Mouse (Mus musculus) liver, embryonic 15.5 days (tissue): ENCODE results near the gene Prpf18. TPM values are rescaled to one million over a fixed set of nuclear protein-coding genes. Genes with fewer than 3 reads are reported as not detected.

ENCODE experiments used
- ATAC-seq: fragments of 200-750 bp; cut with Nextera tagmentation; 2 replicates; pipeline ENCODE4 v1.8.0; 2017; ENCODE audit warnings: moderate number of reproducible peaks, mild to moderate bottlenecking, moderate library complexity; ENCODE audit not compliant: insufficient read depth
- H3K27ac ChIP-seq: fragments of 300-500 bp; sonication (generic); replicated peaks from 2 replicates; pipeline ENCODE4 v1.5.1; 2015; ENCODE audit warnings: mild to moderate bottlenecking, inconsistent platforms
- H3K27me3 ChIP-seq: fragments of 300-500 bp; sonication (generic); 2 replicates; pipeline ENCODE4 v1.6.1; 2015; ENCODE audit warnings: mild to moderate bottlenecking, inconsistent platforms
- H3K36me3 ChIP-seq: fragments of 300-500 bp; sonication (generic); replicated peaks from 2 replicates; pipeline ENCODE4 v1.6.1; 2015; ENCODE audit warnings: moderate library complexity, mild to moderate bottlenecking, inconsistent platforms
- H3K4me1 ChIP-seq: fragments of 300-500 bp; sonication (generic); replicated peaks from 2 replicates; pipeline ENCODE4 v1.6.1; 2015; ENCODE audit warnings: inconsistent platforms
- H3K4me2 ChIP-seq: fragments of 300-500 bp; sonication (generic); 2 replicates; pipeline ENCODE4 v1.6.1; 2015; ENCODE audit warnings: moderate library complexity, mild to moderate bottlenecking, inconsistent platforms
- H3K4me3 ChIP-seq: fragments of 300-500 bp; sonication (generic); replicated peaks from 2 replicates; pipeline ENCODE4 v1.5.1; 2015; ENCODE audit warnings: mild to moderate bottlenecking, inconsistent platforms
- H3K9ac ChIP-seq: fragments of 300-500 bp; sonication (generic); 2 replicates; pipeline ENCODE4 v1.6.1; 2015; ENCODE audit warnings: moderate library complexity, mild to moderate bottlenecking, inconsistent platforms
- H3K9me3 ChIP-seq: fragments of 300-500 bp; sonication (generic); replicated peaks from 2 replicates; pipeline ENCODE4 v1.6.1; 2016; ENCODE audit warnings: inconsistent platforms
- WGBS: fragments of 180-500 bp; shearing (Covaris S2); methylation state at CpG from one replicate; pipeline ENCODE4 v1.1.7; 2015; ENCODE audit warnings: mixed read lengths; ENCODE audit not compliant: insufficient replicate concordance; 5-methylcytosine and 5-hydroxymethylcytosine counted together
- polyA plus RNA-seq: library from polyadenylated mRNA; unstranded; fragments of >200 nt; fragmentation: Nextera tagmentation; extraction: Ambion mirVana; gene quantifications from 2 replicates; pipeline ENCODE4 v1.2.1, GENCODE M21; 2015

Prpf18 gene
- polyA plus RNA-seq, 1 experiment from 2014 or later, result 27.2 TPM

GRCm38 (mm10) chr2:4591647-4592046, 60.3 kb downstream of the Prpf18 start:
- 67% methylated on average over 3 of the region's 3 CpGs for WGBS
- Histone ChIP-seq H3K9me3 (no peaks in the 10 kb centered on the region), H3K4me2 (no peak overlapping the region), H3K27me3 (no peaks in the 10 kb centered on the region), H3K4me3 (no peak overlapping the region), H3K27ac (no peak overlapping the region), H3K9ac (no peak overlapping the region), H3K4me1 (peaks cover 19% of the 10 kb centered on the region), H3K36me3 (peaks cover 100% of the 10 kb centered on the region)
- no peak for ATAC-seq

DNA sequence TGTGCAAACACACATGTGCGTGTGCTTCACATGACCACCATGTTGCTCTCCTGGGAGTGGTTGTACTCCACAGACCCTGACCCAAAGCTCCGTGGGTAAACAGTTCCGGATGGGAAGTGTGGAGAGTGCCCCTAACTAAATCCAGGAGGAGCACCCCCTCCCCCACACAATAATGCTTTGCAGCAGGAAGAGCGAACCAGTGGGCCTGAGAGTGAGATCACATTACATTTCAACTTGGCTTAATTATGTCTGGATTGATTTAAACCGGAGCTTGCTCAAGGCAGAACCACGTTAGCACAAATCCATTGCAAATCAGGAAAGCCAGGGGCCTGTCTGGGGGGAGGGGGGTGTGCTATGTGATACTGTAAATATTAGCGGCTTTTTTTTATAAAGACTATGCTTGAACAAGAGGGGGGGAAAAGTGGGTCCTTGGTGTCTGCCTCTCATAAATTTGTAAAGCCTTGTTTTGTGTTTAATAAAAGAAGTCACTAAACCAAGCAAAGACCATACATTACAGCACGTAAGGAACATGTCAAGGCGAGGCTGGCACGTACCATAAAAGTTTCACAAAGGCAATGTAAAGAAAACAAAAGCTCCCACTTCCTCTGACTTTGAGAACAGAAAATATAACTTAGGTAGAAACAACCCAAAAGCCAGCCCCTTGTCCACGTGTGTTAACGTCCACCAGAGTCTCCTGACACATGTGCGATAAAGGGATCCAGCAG, 64.1 kb downstream of the Prpf18 start:
- H3K9me3 ChIP-seq, result no peaks in the 10 kb centered on the region
- no peak overlapping the region for H3K4me2 ChIP-seq
- H3K4me3 ChIP-seq, result no peak overlapping the region
- H3K27ac ChIP-seq, result no peak overlapping the region
- 84% methylated on average over 13 of the region's 13 CpGs for WGBS
- H3K4me1 ChIP-seq, result peaks cover 12% of the 10 kb centered on the region
- no peak for ATAC-seq
- H3K27me3 ChIP-seq, result no peaks in the 10 kb centered on the region
- peaks cover 93% of the 10 kb centered on the region for H3K36me3 ChIP-seq
- H3K9ac ChIP-seq, result no peak overlapping the region

- WGBS, result 78% methylated on average over 11 of the region's 11 CpGs
- no peak overlapping the region for H3K27ac ChIP-seq
- no peak overlapping the region for H3K4me2 ChIP-seq
- H3K4me3 ChIP-seq, result no peak overlapping the region
- H3K4me1 ChIP-seq, result peaks cover 17% of the 10 kb centered on the region
- H3K27me3 ChIP-seq, result no peaks in the 10 kb centered on the region
- no peaks in the 10 kb centered on the region for H3K9me3 ChIP-seq
- peaks cover 93% of the 10 kb centered on the region for H3K36me3 ChIP-seq
- ATAC-seq, result no peak; the same call in 1 of the 2 replicates
- no peak overlapping the region for H3K9ac ChIP-seq
Measured at GRCm38 (mm10) chr2:4586245-4586644, 65.7 kb downstream of the Prpf18 start.

- Histone ChIP-seq H3K4me3 (no peak overlapping the region), H3K27me3 (no peaks in the 10 kb centered on the region), H3K9me3 (no peaks in the 10 kb centered on the region), H3K36me3 (peaks cover 93% of the 10 kb centered on the region), H3K9ac (no peak overlapping the region), H3K4me2 (no peak overlapping the region), H3K27ac (no peak overlapping the region), H3K4me1 (peaks cover 23% of the 10 kb centered on the region)
- ATAC-seq, result no peak
- WGBS, result 85% methylated on average over 5 of the region's 5 CpGs
Measured at GRCm38 (mm10) chr2:4584252-4584651, 67.7 kb downstream of the Prpf18 start.

DNA sequence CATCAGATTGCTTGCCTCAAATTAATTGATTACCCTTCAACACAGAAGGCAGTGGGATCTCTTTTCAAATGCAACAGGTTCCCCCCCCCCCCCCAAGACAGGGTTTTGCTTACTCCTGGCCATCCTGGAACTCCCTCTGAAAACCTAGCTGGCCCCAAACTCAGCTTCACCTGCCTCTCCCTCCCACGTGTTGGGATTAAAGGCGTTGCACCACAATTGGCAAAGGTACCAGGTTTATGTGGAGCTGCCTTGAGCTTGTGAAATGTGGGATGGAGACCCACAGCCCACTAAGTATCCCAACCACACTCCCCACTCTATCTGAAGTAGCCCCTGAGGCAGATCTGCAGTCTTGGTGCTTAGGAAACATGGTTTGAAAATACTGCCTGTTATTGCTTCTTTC, 69.0 kb downstream of the Prpf18 start:
- peaks cover 35% of the 10 kb centered on the region for H3K4me1 ChIP-seq
- H3K27ac ChIP-seq, result no peak overlapping the region
- no peak overlapping the region for H3K4me3 ChIP-seq
- H3K9me3 ChIP-seq, result no peaks in the 10 kb centered on the region
- WGBS, result 77% methylated on average over 2 of the region's 2 CpGs
- H3K4me2 ChIP-seq, result no peak overlapping the region
- no peaks in the 10 kb centered on the region for H3K27me3 ChIP-seq
- peaks cover 93% of the 10 kb centered on the region for H3K36me3 ChIP-seq
- no peak for ATAC-seq
- no peak overlapping the region for H3K9ac ChIP-seq

- no peaks in the 10 kb centered on the region for H3K27me3 ChIP-seq
- H3K9me3 ChIP-seq, result no peaks in the 10 kb centered on the region
- no peak for ATAC-seq
- no peak overlapping the region for H3K4me3 ChIP-seq
- H3K4me2 ChIP-seq, result no peak overlapping the region
- H3K4me1 ChIP-seq, result peaks cover 32% of the 10 kb centered on the region
- 0 out of 2 replicates have a peak overlapping the region, but pooled peaks have one; percentile 14 for H3K27ac ChIP-seq
- H3K9ac ChIP-seq, result no peak overlapping the region
- peaks cover 95% of the 10 kb centered on the region for H3K36me3 ChIP-seq
- 57% methylated on average over 6 of the region's 6 CpGs for WGBS
Measured at GRCm38 (mm10) chr2:4580666-4581065, 71.2 kb downstream of the Prpf18 start.

DNA sequence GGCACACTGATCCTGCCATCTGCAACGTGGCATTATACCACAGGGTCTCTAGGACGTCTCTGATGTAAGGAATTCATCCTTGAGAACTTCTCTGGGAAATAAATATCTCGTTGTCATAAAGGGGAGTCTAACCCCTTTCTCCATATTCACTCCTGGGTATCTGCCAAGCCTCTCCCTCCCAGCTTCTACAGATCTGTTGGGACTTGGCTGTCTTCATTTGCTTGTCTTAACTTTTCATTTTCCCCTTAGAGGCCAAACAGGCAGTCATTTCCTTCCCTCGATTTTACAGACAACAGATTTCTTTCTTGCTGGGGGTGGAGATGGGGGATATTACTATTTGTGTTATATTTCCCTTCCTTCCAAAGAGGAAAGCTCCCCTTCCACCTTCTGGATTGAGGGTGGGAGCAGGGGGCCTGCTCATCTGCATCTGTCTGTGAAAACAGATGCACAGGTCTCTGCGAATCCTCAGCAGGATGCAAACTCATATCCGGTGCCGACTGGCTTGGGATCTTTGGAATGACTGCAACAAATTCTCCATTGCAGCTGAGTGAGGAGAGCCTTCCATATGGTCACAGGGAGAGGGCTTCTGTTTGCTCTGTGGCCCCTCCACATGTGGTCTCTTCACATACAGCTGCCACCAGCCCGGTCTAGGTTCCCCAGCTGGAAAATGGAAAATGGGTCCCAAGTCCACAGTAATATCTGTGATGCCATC, 72.4 kb downstream of the Prpf18 start:
- no peak overlapping the region for H3K4me2 ChIP-seq
- H3K36me3 ChIP-seq, result peaks cover 95% of the 10 kb centered on the region
- no peaks in the 10 kb centered on the region for H3K9me3 ChIP-seq
- 78% methylated on average over 8 of the region's 8 CpGs for WGBS
- H3K27me3 ChIP-seq, result no peaks in the 10 kb centered on the region
- no peak overlapping the region for H3K4me3 ChIP-seq
- peaks cover 39% of the 10 kb centered on the region for H3K4me1 ChIP-seq
- H3K9ac ChIP-seq, result no peak overlapping the region
- ATAC-seq, result no peak
- H3K27ac ChIP-seq, result peak overlapping the region; percentile 11; the same call in 1 of the 2 replicates

- no peaks in the 10 kb centered on the region for H3K27me3 ChIP-seq
- peaks cover 51% of the 10 kb centered on the region for H3K4me1 ChIP-seq
- H3K9ac ChIP-seq, result no peak overlapping the region
- ATAC-seq, result no peak
- H3K4me2 ChIP-seq, result no peak overlapping the region
- no peak overlapping the region; the same call in 1 of the 2 replicates for H3K27ac ChIP-seq
- peaks cover 99% of the 10 kb centered on the region for H3K36me3 ChIP-seq
- WGBS, result 75% methylated on average over 5 of the region's 5 CpGs
- no peak overlapping the region for H3K4me3 ChIP-seq
- no peaks in the 10 kb centered on the region for H3K9me3 ChIP-seq
Measured at GRCm38 (mm10) chr2:4578291-4578690, 73.6 kb downstream of the Prpf18 start.

- Histone ChIP-seq H3K9ac (no peak overlapping the region), H3K4me2 (no peak overlapping the region), H3K4me1 (peaks cover 59% of the 10 kb centered on the region), H3K36me3 (peaks cover 99% of the 10 kb centered on the region), H3K4me3 (no peak overlapping the region), H3K27ac (no peak overlapping the region), H3K9me3 (no peaks in the 10 kb centered on the region), H3K27me3 (no peaks in the 10 kb centered on the region)
- 91% methylated on average over 7 of the region's 7 CpGs for WGBS
- no peak for ATAC-seq
Measured at GRCm38 (mm10) chr2:4575975-4576374, 75.9 kb downstream of the Prpf18 start.

DNA sequence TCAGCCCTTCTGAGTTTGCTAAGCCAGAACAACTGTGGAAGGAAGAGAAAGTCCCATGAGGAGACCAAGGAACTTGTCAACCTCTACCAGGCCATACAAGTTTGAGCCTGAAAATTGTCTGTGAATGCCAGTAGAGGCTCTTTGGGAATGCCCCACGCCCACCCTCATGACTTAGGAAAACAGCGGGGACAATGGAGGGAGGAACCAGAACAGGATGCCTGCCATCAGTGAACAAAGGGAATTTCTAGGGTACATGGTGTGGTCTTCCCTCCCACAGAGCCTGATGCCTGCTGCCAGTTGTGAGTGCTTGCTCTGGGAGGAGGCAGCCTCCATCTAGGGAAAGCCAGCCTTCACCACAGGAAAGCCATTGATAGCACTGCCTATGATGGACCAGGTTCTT, 76.8 kb downstream of the Prpf18 start:
- no peak overlapping the region for H3K27ac ChIP-seq
- no peak overlapping the region for H3K9ac ChIP-seq
- H3K36me3 ChIP-seq, result peaks cover 99% of the 10 kb centered on the region
- peaks cover 68% of the 10 kb centered on the region for H3K4me1 ChIP-seq
- H3K9me3 ChIP-seq, result no peaks in the 10 kb centered on the region
- 92% methylated on average over 2 of the region's 2 CpGs for WGBS
- ATAC-seq, result no peak
- no peaks in the 10 kb centered on the region for H3K27me3 ChIP-seq
- no peak overlapping the region for H3K4me2 ChIP-seq
- no peak overlapping the region for H3K4me3 ChIP-seq

DNA sequence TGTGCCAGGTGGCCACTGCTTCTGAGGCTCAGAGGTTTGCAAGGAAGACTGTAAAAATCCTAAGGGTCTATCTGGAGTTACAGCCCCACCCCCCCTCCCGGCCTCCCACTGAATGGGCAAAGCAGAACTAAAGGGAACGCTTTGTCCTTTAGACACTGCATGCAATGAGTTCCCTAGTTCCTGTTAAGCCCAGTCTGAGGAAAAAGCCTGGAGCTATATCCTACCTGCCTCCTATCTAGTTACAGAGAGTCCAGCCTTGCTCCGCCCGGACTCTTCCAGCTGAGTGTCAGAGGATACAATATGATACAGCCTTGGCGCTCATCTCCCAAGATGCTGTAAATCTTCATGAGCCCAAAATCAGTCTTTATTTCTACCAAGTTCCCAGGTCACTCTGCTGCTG, 77.7 kb downstream of the Prpf18 start:
- WGBS, result 80% methylated on average over 5 of the region's 5 CpGs
- peaks cover 71% of the 10 kb centered on the region for H3K4me1 ChIP-seq
- H3K27me3 ChIP-seq, result no peaks in the 10 kb centered on the region
- H3K4me3 ChIP-seq, result no peak overlapping the region
- no peak overlapping the region for H3K9ac ChIP-seq
- no peak overlapping the region for H3K4me2 ChIP-seq
- no peaks in the 10 kb centered on the region for H3K9me3 ChIP-seq
- peaks cover 99% of the 10 kb centered on the region for H3K36me3 ChIP-seq
- peak overlapping the region; percentile 85; the same call in 1 of the 2 replicates for H3K27ac ChIP-seq
- ATAC-seq, result no peak
